Mouse (Mus musculus): Measurements from ENCODE around the gene Arsk.

DNA sequence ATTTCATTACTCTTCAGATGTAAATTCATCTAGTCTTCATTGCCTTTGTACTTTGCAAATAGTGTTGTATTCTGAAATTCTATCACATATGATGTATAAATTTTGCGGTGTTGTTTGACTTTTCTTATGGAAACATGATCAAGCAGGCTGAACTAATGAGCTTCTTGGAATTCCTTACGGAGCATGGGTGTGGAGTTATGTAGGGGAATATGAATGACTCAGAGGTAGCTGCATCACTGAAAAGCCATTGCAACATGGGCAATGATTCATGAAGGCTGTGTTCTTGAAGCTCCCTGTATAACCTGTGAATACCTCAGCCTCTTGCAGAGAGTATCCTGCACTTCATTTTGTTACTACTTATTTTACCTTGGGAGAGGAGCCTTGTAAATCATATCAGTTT lies 3.5 kb upstream of the Arsk start:
- no peak for TF ChIP-seq CTCF (IDR thresholded peaks at IDR 0.05; ENCODE audit: insufficient read depth, low read depth, low read length)
- no peak for TF ChIP-seq POLR2A (IDR thresholded peaks at IDR 0.05; ENCODE audit: insufficient read depth, low read depth, low read length)

Data from olfactory bulb, adult 2 months (tissue).